Mouse (Mus musculus) E14TG2a.4 (cell line): ENCODE data around the gene Xpo5.
A peak's percentile ranks its signal among the peaks of the same experiment; 100 is the strongest.

Experiments used
- H3K27me3 ChIP-seq: 2 replicates; pipeline ENCODE4 v1.6.1; 2014; ENCODE audit warnings: low read length, control low read depth; ENCODE audit not compliant: insufficient read depth
- H3K36me3 ChIP-seq: 2 replicates; pipeline ENCODE4 v1.6.1; 2014; ENCODE audit warnings: low read length, control low read depth; ENCODE audit not compliant: insufficient read depth
- H3K4me1 ChIP-seq: replicated peaks from 2 replicates; pipeline ENCODE4 v1.6.1; 2014; ENCODE audit warnings: low read depth, low read length, control low read depth
- H3K4me3 ChIP-seq: replicated peaks from 2 replicates; pipeline ENCODE4 v1.5.1; 2014; ENCODE audit warnings: mild to moderate bottlenecking, low read length
- H3K9me3 ChIP-seq: 2 replicates; pipeline ENCODE4 v1.6.1; 2014; ENCODE audit warnings: low read length, control low read depth
- CTCF ChIP-seq: conservative IDR thresholded peaks from 2 replicates; pipeline ENCODE4 v1.5.1; 2014; ENCODE audit warnings: low read length
- NANOG ChIP-seq: IDR thresholded peaks from 2 replicates; pipeline ENCODE4 v1.6.1; 2014; ENCODE audit warnings: borderline replicate concordance, low read length, mixed read lengths
- POU5F1 ChIP-seq: IDR thresholded peaks from 2 replicates; pipeline ENCODE4 v1.6.1; 2014; ENCODE audit warnings: low read length, borderline replicate concordance

Gene Xpo5

GRCm38 (mm10) chr17:46161179-46161578 lies 41.4 kb upstream of the Xpo5 start:
- Histone ChIP-seq H3K4me1 (peaks cover 67% of the 10 kb centered on the region), H3K27me3 (no peaks in the 10 kb centered on the region), H3K36me3 (peaks cover 27% of the 10 kb centered on the region), H3K4me3 (peak overlapping the region; percentile 92), H3K9me3 (no peaks in the 10 kb centered on the region)
- TF ChIP-seq NANOG (no peak), POU5F1 (no peak), CTCF (no peak)

GRCm38 (mm10) chr17:46161710-46162109 lies 40.9 kb upstream of the Xpo5 start:
- Histone ChIP-seq H3K27me3 (no peaks in the 10 kb centered on the region), H3K4me1 (peaks cover 67% of the 10 kb centered on the region), H3K36me3 (peaks cover 33% of the 10 kb centered on the region), H3K9me3 (no peaks in the 10 kb centered on the region), H3K4me3 (peak overlapping the region; percentile 92)
- TF ChIP-seq POU5F1 (no peak), NANOG (no peak), CTCF (0 out of 2 replicates have a peak, but pooled peaks have one; percentile 4)

GRCm38 (mm10) chr17:46162551-46162950 lies 40.0 kb upstream of the Xpo5 start:
- Histone ChIP-seq H3K9me3 (no peaks in the 10 kb centered on the region), H3K4me3 (no peak overlapping the region), H3K4me1 (peaks cover 66% of the 10 kb centered on the region), H3K27me3 (no peaks in the 10 kb centered on the region), H3K36me3 (peaks cover 41% of the 10 kb centered on the region)
- TF ChIP-seq POU5F1 = no peak

GRCm38 (mm10) chr17:46162951-46163421 lies 39.6 kb upstream of the Xpo5 start:
- Histone ChIP-seq H3K4me3 (no peak overlapping the region), H3K27me3 (no peaks in the 10 kb centered on the region), H3K4me1 (peaks cover 70% of the 10 kb centered on the region), H3K9me3 (no peaks in the 10 kb centered on the region), H3K36me3 (peaks cover 45% of the 10 kb centered on the region)
- TF ChIP-seq NANOG (no peak), CTCF (no peak), POU5F1 (no peak)

- Histone ChIP-seq H3K4me3 (no peak overlapping the region), H3K36me3 (peaks cover 58% of the 10 kb centered on the region)
- no peak for TF ChIP-seq POU5F1
- no peak for TF ChIP-seq NANOG
- TF ChIP-seq CTCF = no peak
Measured at GRCm38 (mm10) chr17:46164301-46164700, 38.3 kb upstream of the Xpo5 start.

GRCm38 (mm10) chr17:46164791-46165190 lies 37.8 kb upstream of the Xpo5 start:
- no peaks in the 10 kb centered on the region for H3K9me3 ChIP-seq
- H3K4me1 ChIP-seq = peaks cover 78% of the 10 kb centered on the region
- no peaks in the 10 kb centered on the region for H3K27me3 ChIP-seq
- H3K36me3 ChIP-seq = peaks cover 63% of the 10 kb centered on the region
- TF ChIP-seq POU5F1 (no peak), CTCF (no peak), NANOG (no peak)
- no peak overlapping the region for H3K4me3 ChIP-seq

More at GRCm38 (mm10) chr17:46164301-46164700, 38.3 kb upstream of the Xpo5 start:
- H3K27me3 ChIP-seq = no peaks in the 10 kb centered on the region
- H3K9me3 ChIP-seq = no peaks in the 10 kb centered on the region
- peaks cover 78% of the 10 kb centered on the region for H3K4me1 ChIP-seq

- H3K36me3 ChIP-seq = peaks cover 70% of the 10 kb centered on the region
- no peak overlapping the region for H3K4me3 ChIP-seq
- H3K4me1 ChIP-seq = peaks cover 77% of the 10 kb centered on the region
- no peaks in the 10 kb centered on the region for H3K9me3 ChIP-seq
- H3K27me3 ChIP-seq = no peaks in the 10 kb centered on the region
- TF ChIP-seq NANOG (no peak), CTCF (no peak), POU5F1 (no peak)
Measured at GRCm38 (mm10) chr17:46165460-46165859, 37.1 kb upstream of the Xpo5 start.

- Histone ChIP-seq H3K9me3 (no peaks in the 10 kb centered on the region), H3K36me3 (peaks cover 78% of the 10 kb centered on the region), H3K4me1 (peaks cover 76% of the 10 kb centered on the region), H3K4me3 (no peak overlapping the region), H3K27me3 (no peaks in the 10 kb centered on the region)
- TF ChIP-seq NANOG = no peak
- no peak for TF ChIP-seq POU5F1
- no peak for TF ChIP-seq CTCF
Measured at GRCm38 (mm10) chr17:46166270-46166669, 36.3 kb upstream of the Xpo5 start.

- Histone ChIP-seq H3K27me3 (no peaks in the 10 kb centered on the region), H3K4me3 (no peak overlapping the region), H3K4me1 (peaks cover 69% of the 10 kb centered on the region), H3K9me3 (no peaks in the 10 kb centered on the region), H3K36me3 (peaks cover 85% of the 10 kb centered on the region)
- TF ChIP-seq CTCF (peak; percentile 18; the same call in 1 of the 2 replicates), NANOG (no peak)
Measured at GRCm38 (mm10) chr17:46167014-46167413, 35.6 kb upstream of the Xpo5 start.
